Mouse (Mus musculus): ENCODE results near the gene Cdk14. TPM values are rescaled to one million over a fixed set of nuclear protein-coding genes. Genes with fewer than 3 reads are reported as not detected.
A peak's percentile ranks its signal among the peaks of the same experiment; 100 is the strongest.

Cdk14 gene
- polyA plus RNA-seq, 2 experiments = 0.68 to 1.4 TPM

DNA sequence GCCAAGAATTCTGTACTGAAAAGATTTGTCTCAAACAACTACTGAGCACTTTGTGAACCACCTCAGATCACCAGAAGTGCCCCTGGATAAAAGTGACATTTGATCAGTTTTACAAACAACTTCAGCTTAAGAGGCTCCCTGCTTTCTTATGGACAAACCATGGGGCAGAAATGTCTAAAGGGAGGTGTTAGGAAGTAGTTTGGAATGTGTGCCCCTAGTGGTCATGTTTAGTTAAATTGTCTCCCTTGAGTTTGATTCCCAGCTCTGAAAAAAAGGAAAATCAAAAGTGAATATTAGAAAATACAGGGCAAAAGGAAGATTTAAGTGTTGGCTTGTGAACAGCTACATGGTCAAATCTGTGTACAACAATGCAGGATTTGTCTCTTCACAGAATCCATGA is 123.3 kb downstream of the Cdk14 start:
- ATAC-seq (ENCODE audit: insufficient read depth) (no peak), DNase-seq (ENCODE audit: low read depth in 3 of 3, low spot score in 3 of 3) (no peak)
- Histone ChIP-seq H3K9me3 (ENCODE audit: control insufficient read depth, low read length) (no peaks in the 10 kb centered on the region), H3K27me3 (ENCODE audit: control insufficient read depth, insufficient read depth, low read length) (no peaks in the 10 kb centered on the region), H3K9ac (replicated peaks) (no peak overlapping the region), H3K4me3 (ENCODE audit: insufficient read depth in 1 of 2, low read depth in 2 of 2, low read length in 2 of 2) (no peak overlapping the region), H3K27ac (no peak overlapping the region), H3K4me1 (replicated peaks; ENCODE audit: control insufficient read depth in 2 of 2, insufficient read depth in 2 of 2, low read length in 1 of 2) (peaks cover 0 to 6% of the 10 kb centered on the region in 2 experiments; a peak in 1 of 4 replicates), H3K4me2 (ENCODE audit: low read depth) (no peak overlapping the region), H3K36me3 (replicated peaks; ENCODE audit: control insufficient read depth, insufficient read depth, low read depth) (no peaks in the 10 kb centered on the region)
- TF ChIP-seq EP300 (IDR thresholded peaks at IDR 0.05; ENCODE audit: low read depth) (no peak), CTCF (IDR thresholded peaks at IDR 0.05; ENCODE audit: low read depth) (peak; percentile 8; the same call in 1 of the 2 replicates)

DNA sequence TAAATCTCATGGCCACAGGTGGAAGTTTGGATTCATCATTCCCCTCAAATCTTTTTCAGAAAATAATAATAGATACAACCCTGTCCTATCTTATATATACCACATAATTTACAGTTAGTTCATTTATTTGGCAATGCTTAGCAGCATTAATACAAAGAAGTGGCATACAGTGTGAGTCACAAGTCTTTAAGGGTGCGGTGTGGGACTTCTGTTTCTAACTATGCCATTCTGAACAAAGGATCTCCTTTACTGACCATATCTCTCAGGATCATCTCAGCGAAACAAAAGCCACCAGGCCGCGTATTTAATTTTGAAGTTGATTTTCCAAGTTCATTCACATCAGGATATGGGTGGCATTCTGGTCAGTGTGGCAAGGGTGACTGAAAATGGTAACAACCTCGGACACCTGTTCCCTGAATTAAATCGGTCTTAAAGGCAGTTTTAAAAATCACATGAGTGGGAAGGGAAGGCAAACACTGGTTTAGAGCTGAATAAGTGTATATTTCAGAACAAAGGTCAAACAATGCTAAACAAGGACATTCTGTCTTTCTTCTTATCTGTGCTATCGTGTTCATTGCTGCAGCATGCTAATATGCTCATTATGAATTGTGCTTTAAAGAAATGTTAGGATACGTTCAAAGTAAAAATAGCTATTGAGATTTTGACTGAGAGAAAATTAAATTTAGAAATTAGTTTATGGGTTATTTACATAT is 127.1 kb downstream of the Cdk14 start:
- no peak overlapping the region for H3K4me3 ChIP-seq (ENCODE audit: insufficient read depth in 1 of 2, low read depth in 2 of 2, low read length in 2 of 2)
- no peaks in the 10 kb centered on the region for H3K4me1 ChIP-seq (replicated peaks; ENCODE audit: control insufficient read depth in 2 of 2, insufficient read depth in 2 of 2, low read length in 1 of 2)
- DNase-seq (ENCODE audit: low read depth in 3 of 3, low spot score in 3 of 3) (no peak), ATAC-seq (ENCODE audit: insufficient read depth) (no peak)
- no peaks in the 10 kb centered on the region for H3K9me3 ChIP-seq (ENCODE audit: control insufficient read depth, low read length)
- no peak overlapping the region for H3K4me2 ChIP-seq (ENCODE audit: low read depth)
- no peak overlapping the region for H3K27ac ChIP-seq
- 65% methylated on average over 8 of the region's 8 CpGs for WGBS (ENCODE audit: insufficient replicate concordance)
- H3K36me3 ChIP-seq (replicated peaks; ENCODE audit: control insufficient read depth, insufficient read depth, low read depth) = no peaks in the 10 kb centered on the region
- H3K9ac ChIP-seq (replicated peaks) = no peak overlapping the region
- H3K27me3 ChIP-seq (ENCODE audit: control insufficient read depth, insufficient read depth, low read length) = no peaks in the 10 kb centered on the region
- TF ChIP-seq CTCF (IDR thresholded peaks at IDR 0.05; ENCODE audit: low read depth) (no peak), EP300 (IDR thresholded peaks at IDR 0.05; ENCODE audit: low read depth) (no peak)

DNA sequence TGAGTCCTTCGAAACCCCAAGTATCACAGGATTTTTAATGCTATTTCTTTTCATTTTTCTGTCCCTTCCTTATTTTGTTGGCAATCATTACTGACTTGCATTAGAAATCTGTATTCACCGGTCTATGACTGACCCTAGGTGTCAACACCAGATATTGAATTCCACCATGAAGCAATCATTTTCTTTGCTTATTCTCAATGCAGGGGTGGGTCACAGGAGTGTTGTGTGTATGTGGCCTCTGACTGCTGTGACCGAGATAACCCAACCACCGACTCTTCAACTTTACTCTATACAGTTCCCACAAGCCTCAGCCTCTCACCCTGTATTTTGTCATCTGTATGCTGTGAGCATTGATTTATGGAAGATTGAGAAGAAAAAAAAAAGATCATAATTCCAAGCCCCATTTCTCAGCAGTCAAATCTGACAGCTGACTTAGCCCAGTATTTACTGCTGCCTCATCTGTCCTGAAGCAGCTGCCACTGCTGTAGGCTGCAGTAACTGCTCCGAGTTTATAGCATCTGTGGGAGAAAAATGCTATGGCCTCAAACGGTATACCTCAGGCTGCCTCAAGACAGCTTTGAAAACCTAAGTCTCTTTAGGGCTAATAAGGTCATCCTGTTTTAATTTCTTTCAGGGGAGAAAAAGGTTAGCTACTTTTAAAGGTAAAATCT is 128.7 kb downstream of the Cdk14 start:
- TF ChIP-seq CTCF (IDR thresholded peaks at IDR 0.05; ENCODE audit: low read depth) (no peak), EP300 (IDR thresholded peaks at IDR 0.05; ENCODE audit: low read depth) (no peak)
- WGBS (ENCODE audit: insufficient replicate concordance) = 50% methylated on average over 6 of the region's 6 CpGs
- Histone ChIP-seq H3K9me3 (ENCODE audit: control insufficient read depth, low read length) (no peaks in the 10 kb centered on the region), H3K4me2 (ENCODE audit: low read depth) (no peak overlapping the region), H3K4me1 (replicated peaks; ENCODE audit: control insufficient read depth in 2 of 2, insufficient read depth in 2 of 2, low read length in 1 of 2) (no peaks in the 10 kb centered on the region), H3K36me3 (replicated peaks; ENCODE audit: control insufficient read depth, insufficient read depth, low read depth) (no peaks in the 10 kb centered on the region), H3K9ac (replicated peaks) (no peak overlapping the region), H3K27ac (no peak overlapping the region), H3K27me3 (ENCODE audit: control insufficient read depth, insufficient read depth, low read length) (no peaks in the 10 kb centered on the region), H3K4me3 (ENCODE audit: insufficient read depth in 1 of 2, low read depth in 2 of 2, low read length in 2 of 2) (no peak overlapping the region)
- ATAC-seq (ENCODE audit: insufficient read depth) (no peak), DNase-seq (ENCODE audit: low read depth in 3 of 3, low spot score in 3 of 3) (no peak)

DNA sequence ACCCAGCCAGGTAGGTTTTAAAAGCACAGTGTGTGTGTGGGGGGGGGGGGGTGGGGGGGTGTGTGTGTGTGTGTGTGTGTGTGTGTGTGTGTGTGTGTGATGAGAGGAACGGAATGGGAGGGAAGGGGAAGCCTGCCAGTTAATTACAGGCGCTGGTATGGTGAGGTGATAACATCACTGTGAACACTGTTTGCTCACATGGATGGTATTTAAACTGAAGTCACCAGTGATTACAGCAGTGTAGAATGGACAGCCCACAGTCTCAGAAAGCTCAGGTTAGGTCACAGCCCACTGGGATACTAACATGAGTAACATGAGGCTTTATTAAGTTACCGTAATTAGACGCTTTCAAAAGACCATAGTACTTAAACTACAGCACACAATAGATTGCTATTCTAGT is 129.4 kb downstream of the Cdk14 start:
- Histone ChIP-seq H3K27me3 (ENCODE audit: control insufficient read depth, insufficient read depth, low read length) (no peaks in the 10 kb centered on the region), H3K9me3 (ENCODE audit: control insufficient read depth, low read length) (no peaks in the 10 kb centered on the region), H3K27ac (no peak overlapping the region), H3K36me3 (replicated peaks; ENCODE audit: control insufficient read depth, insufficient read depth, low read depth) (no peaks in the 10 kb centered on the region), H3K4me3 (ENCODE audit: insufficient read depth in 1 of 2, low read depth in 2 of 2, low read length in 2 of 2) (no peak overlapping the region), H3K4me1 (replicated peaks; ENCODE audit: control insufficient read depth in 2 of 2, insufficient read depth in 2 of 2, low read length in 1 of 2) (no peaks in the 10 kb centered on the region), H3K4me2 (ENCODE audit: low read depth) (no peak overlapping the region), H3K9ac (replicated peaks) (no peak overlapping the region)
- DNase-seq (ENCODE audit: low read depth in 3 of 3, low spot score in 3 of 3) (no peak), ATAC-seq (ENCODE audit: insufficient read depth) (no peak)
- 57% methylated on average over 4 of the region's 4 CpGs for WGBS (ENCODE audit: insufficient replicate concordance)
- no peak for TF ChIP-seq CTCF (IDR thresholded peaks at IDR 0.05; ENCODE audit: low read depth)
- no peak for TF ChIP-seq EP300 (IDR thresholded peaks at IDR 0.05; ENCODE audit: low read depth)

DNA sequence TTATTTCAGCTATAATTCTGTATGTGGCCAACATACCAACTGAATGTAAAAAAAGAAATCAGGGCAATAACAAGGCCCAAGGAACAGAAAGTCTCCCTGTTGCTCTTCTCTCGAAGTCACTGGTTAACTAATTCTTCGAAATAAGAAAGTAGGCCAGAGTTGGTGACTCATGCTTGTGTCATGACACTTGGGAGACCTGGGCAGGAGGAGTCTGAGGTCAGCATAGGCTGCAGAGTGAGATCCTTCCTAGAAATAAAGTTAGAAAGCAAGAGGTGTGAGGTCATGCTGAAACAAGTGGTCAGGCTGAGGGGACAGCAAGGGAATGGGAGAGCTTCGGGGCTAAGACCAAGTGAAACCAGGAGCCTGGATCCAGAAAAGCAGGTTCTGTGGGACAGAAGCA is 134.2 kb downstream of the Cdk14 start:
- 54% methylated on average over 3 of the region's 3 CpGs for WGBS (ENCODE audit: insufficient replicate concordance)
- DNase-seq (ENCODE audit: low read depth in 3 of 3, low spot score in 3 of 3) (no peak), ATAC-seq (ENCODE audit: insufficient read depth) (no peak)

More for the DNA sequence above, 134.2 kb downstream of the Cdk14 start:
- H3K27ac ChIP-seq = no peak overlapping the region
- no peaks in the 10 kb centered on the region for H3K36me3 ChIP-seq (replicated peaks; ENCODE audit: control insufficient read depth, insufficient read depth, low read depth)
- H3K27me3 ChIP-seq (ENCODE audit: control insufficient read depth, insufficient read depth, low read length) = no peaks in the 10 kb centered on the region
- no peak overlapping the region for H3K4me2 ChIP-seq (ENCODE audit: low read depth)
- no peak overlapping the region for H3K4me3 ChIP-seq (ENCODE audit: insufficient read depth in 1 of 2, low read depth in 2 of 2, low read length in 2 of 2)
- no peaks in the 10 kb centered on the region for H3K9me3 ChIP-seq (ENCODE audit: control insufficient read depth, low read length)
- TF ChIP-seq CTCF (IDR thresholded peaks at IDR 0.05; ENCODE audit: low read depth) (no peak), EP300 (IDR thresholded peaks at IDR 0.05; ENCODE audit: low read depth) (no peak)
- H3K9ac ChIP-seq (replicated peaks) = no peak overlapping the region
- peaks cover 2 to 4% of the 10 kb centered on the region in 2 experiments; a peak in 2 of 4 replicates for H3K4me1 ChIP-seq (replicated peaks; ENCODE audit: control insufficient read depth in 2 of 2, insufficient read depth in 2 of 2, low read length in 1 of 2)
